Mouse (Mus musculus) midbrain, embryonic 14.5 days (tissue): ENCODE results near the gene Cog2. TPM values are rescaled to one million over a fixed set of nuclear protein-coding genes. Genes with fewer than 3 reads are reported as not detected.
A peak's percentile ranks its signal among the peaks of the same experiment; 100 is the strongest.

Source experiments
- ATAC-seq: fragments of 200-750 bp; cut with Nextera tagmentation; 2 replicates; pipeline ENCODE4 v1.8.0; 2017; ENCODE audit warnings: moderate number of reproducible peaks, moderate library complexity; ENCODE audit not compliant: low FRiP score, low TSS enrichment
- DNase-seq: peaks from one replicate; pipeline ENCODE4 v3.0.0-alpha.2; 2015
- H3K27ac ChIP-seq: fragments of 300-500 bp; sonication (generic); replicated peaks from 2 replicates; pipeline ENCODE4 v1.5.1; 2014; ENCODE audit warnings: mild to moderate bottlenecking, low read depth, low read length, moderate library complexity
- H3K27me3 ChIP-seq: fragments of 300-500 bp; sonication (generic); 2 replicates; pipeline ENCODE4 v1.6.1; 2014; ENCODE audit warnings: low read length, control low read depth, mixed read lengths; ENCODE audit not compliant: control insufficient read depth, insufficient read depth
- H3K36me3 ChIP-seq: fragments of 300-500 bp; sonication (generic); 2 replicates; pipeline ENCODE4 v1.6.1; 2014; ENCODE audit warnings: low read length, control low read depth; ENCODE audit not compliant: control insufficient read depth, insufficient read depth
- H3K4me1 ChIP-seq: fragments of 300-500 bp; sonication (generic); 2 replicates; pipeline ENCODE4 v1.6.1; 2014; ENCODE audit warnings: mild to moderate bottlenecking, antibody characterized with exemption, low read length, control low read depth; ENCODE audit not compliant: control insufficient read depth, insufficient read depth
- H3K4me2 ChIP-seq: fragments of 300-500 bp; sonication (generic); 2 replicates; pipeline ENCODE4 v1.6.1; 2014; ENCODE audit warnings: mild to moderate bottlenecking, low read length, moderate library complexity
- H3K4me3 ChIP-seq: fragments of 300-500 bp; sonication (generic); replicated peaks from 2 replicates; pipeline ENCODE4 v1.5.1; 2014; ENCODE audit warnings: low read depth, low read length
- H3K9ac ChIP-seq: fragments of 300-500 bp; sonication (generic); replicated peaks from 2 replicates; pipeline ENCODE4 v1.6.1; 2014; ENCODE audit warnings: mild to moderate bottlenecking, low read length, moderate library complexity
- H3K9me3 ChIP-seq: fragments of 300-500 bp; sonication (generic); 2 replicates; pipeline ENCODE4 v1.6.1; 2016; ENCODE audit warnings: low read length, control low read depth, mixed read lengths; ENCODE audit not compliant: control insufficient read depth
- WGBS: fragments of 180-500 bp; shearing (Covaris S2); extraction: QIAGEN DNeasy Blood & Tissue Kit; methylation state at CpG from one replicate; pipeline ENCODE4 v1.1.7; 2014; 5-methylcytosine and 5-hydroxymethylcytosine counted together
- polyA plus RNA-seq: library from polyadenylated mRNA; unstranded; fragments of >200 nt; fragmentation: Nextera tagmentation; extraction: Ambion mirVana; gene quantifications from 2 replicates; pipeline ENCODE4 v1.2.1, GENCODE M21; 2014

Cog2 gene
- polyA plus RNA-seq, 1 experiment from 2014 or later, result 39.3 TPM

DNA sequence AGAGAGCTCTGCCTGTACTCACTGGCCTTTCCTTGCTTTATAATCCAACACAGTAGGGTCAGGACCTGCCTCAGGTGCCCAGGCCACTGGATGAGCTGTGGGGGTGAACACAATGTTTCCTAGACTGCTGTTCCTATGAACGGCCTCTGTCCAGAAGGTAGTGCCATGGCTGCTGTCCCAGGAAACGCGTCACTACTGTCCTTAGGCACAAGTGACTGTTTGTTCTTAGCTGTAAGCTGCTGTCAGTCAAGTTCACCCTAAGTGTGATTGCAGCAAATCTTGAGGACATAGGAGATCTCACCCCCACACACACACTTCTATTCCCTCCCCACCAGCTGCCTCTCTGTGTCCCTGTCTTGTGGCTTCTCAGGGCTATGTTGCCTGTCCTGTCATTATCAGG, 47.0 kb downstream of the Cog2 start:
- H3K4me2 ChIP-seq, result no peak overlapping the region
- no peak overlapping the region for H3K4me3 ChIP-seq
- ATAC-seq (no peak), DNase-seq (no peak)
- no peaks in the 10 kb centered on the region for H3K27me3 ChIP-seq
- no peak overlapping the region for H3K27ac ChIP-seq
- H3K9me3 ChIP-seq, result no peaks in the 10 kb centered on the region
- WGBS, result 87% methylated on average over 3 of the region's 3 CpGs
- no peaks in the 10 kb centered on the region for H3K36me3 ChIP-seq
- no peak overlapping the region for H3K9ac ChIP-seq
- no peaks in the 10 kb centered on the region for H3K4me1 ChIP-seq

DNA sequence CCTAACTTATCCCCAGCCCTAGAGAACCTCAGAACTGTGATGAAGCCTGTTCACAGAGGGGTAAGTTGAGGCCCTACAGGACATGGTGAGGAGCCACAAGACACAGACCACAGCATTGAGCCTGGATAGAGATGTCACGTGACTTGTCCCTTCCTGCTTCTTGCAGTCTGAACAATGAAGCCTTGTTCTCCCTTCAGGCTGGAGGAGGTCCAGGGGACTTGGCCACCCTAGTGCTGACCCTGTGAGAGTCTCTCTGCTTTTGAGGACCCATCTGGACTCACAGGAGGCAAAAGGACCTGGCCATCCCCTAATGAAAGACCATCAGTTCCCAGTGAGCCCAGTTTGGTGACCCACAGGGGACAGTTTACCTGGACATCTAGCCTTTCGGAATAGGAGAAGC, 48.5 kb downstream of the Cog2 start:
- H3K9me3 ChIP-seq, result no peaks in the 10 kb centered on the region
- no peak overlapping the region for H3K9ac ChIP-seq
- no peak overlapping the region for H3K4me3 ChIP-seq
- no peaks in the 10 kb centered on the region for H3K36me3 ChIP-seq
- DNase-seq (no peak), ATAC-seq (no peak)
- no peaks in the 10 kb centered on the region for H3K4me1 ChIP-seq
- WGBS, result 67% methylated on average over 2 of the region's 2 CpGs
- no peaks in the 10 kb centered on the region for H3K27me3 ChIP-seq
- H3K27ac ChIP-seq, result no peak overlapping the region
- H3K4me2 ChIP-seq, result no peak overlapping the region

- Histone ChIP-seq H3K36me3 (no peaks in the 10 kb centered on the region), H3K9ac (no peak within 1 kb of the TSS), H3K4me2 (no peak within 1 kb of the TSS), H3K4me3 (no peak within 1 kb of the TSS), H3K9me3 (no peaks in the 10 kb centered on the region), H3K27ac (no peak within 1 kb of the TSS), H3K4me1 (no peaks in the 10 kb centered on the region), H3K27me3 (no peaks in the 10 kb centered on the region)
- no peak for DNase-seq
- whole genome bisulfite sequencing, result 93% methylated on average over 2 of the region's 2 CpGs
- no peak for ATAC-seq
Measured at GRCm38 (mm10) chr8:124569593-124569992, 49.0 kb downstream of the Cog2 start, which contains the start of gene Agt. Agt (minus strand) TSS chr8:124569706.

GRCm38 (mm10) chr8:124571732-124572429, 51.3 kb downstream of the Cog2 start:
- H3K9me3 ChIP-seq, result no peaks in the 10 kb centered on the region
- no peak overlapping the region for H3K4me3 ChIP-seq
- 75% methylated on average over 8 of the region's 8 CpGs for WGBS
- H3K9ac ChIP-seq, result no peak overlapping the region
- H3K4me1 ChIP-seq, result no peaks in the 10 kb centered on the region
- DNase-seq, result no peak
- H3K27ac ChIP-seq, result no peak overlapping the region
- H3K4me2 ChIP-seq, result no peak overlapping the region
- no peaks in the 10 kb centered on the region for H3K27me3 ChIP-seq
- no peaks in the 10 kb centered on the region for H3K36me3 ChIP-seq
- no peak for ATAC-seq

- DNase-seq (no peak), ATAC-seq (no peak)
- Histone ChIP-seq H3K9me3 (no peaks in the 10 kb centered on the region), H3K9ac (no peak overlapping the region), H3K27me3 (no peaks in the 10 kb centered on the region), H3K4me1 (no peaks in the 10 kb centered on the region), H3K4me2 (no peak overlapping the region), H3K4me3 (no peak overlapping the region), H3K36me3 (no peaks in the 10 kb centered on the region), H3K27ac (no peak overlapping the region)
Measured at GRCm38 (mm10) chr8:124572430-124572775, 51.8 kb downstream of the Cog2 start.

- DNase-seq (peak; percentile 92), ATAC-seq (no peak)
- WGBS, result 61% methylated on average over 15 of the region's 15 CpGs
- no peaks in the 10 kb centered on the region for H3K9me3 ChIP-seq
- no peaks in the 10 kb centered on the region for H3K27me3 ChIP-seq
- H3K4me2 ChIP-seq, result no peak overlapping the region
- H3K4me3 ChIP-seq, result no peak overlapping the region
- no peak overlapping the region for H3K27ac ChIP-seq
- no peaks in the 10 kb centered on the region for H3K4me1 ChIP-seq
- no peak overlapping the region for H3K9ac ChIP-seq
- H3K36me3 ChIP-seq, result no peaks in the 10 kb centered on the region
Measured at GRCm38 (mm10) chr8:124573552-124574340, 53.2 kb downstream of the Cog2 start.

- H3K9ac ChIP-seq, result no peak within 1 kb of the TSS
- no peak within 1 kb of the TSS for H3K4me2 ChIP-seq
- H3K36me3 ChIP-seq, result no peaks in the 10 kb centered on the region
- no peak within 1 kb of the TSS for H3K4me3 ChIP-seq
- no peaks in the 10 kb centered on the region for H3K27me3 ChIP-seq
- no peak within 1 kb of the TSS for H3K27ac ChIP-seq
- no peaks in the 10 kb centered on the region for H3K9me3 ChIP-seq
- DNase-seq (no peak), ATAC-seq (no peak)
- no peaks in the 10 kb centered on the region for H3K4me1 ChIP-seq
- WGBS, result 92% methylated on average over 8 of the region's 8 CpGs
Measured at GRCm38 (mm10) chr8:124575811-124576210, 55.2 kb downstream of the Cog2 start, which contains the start of gene Capn9. Capn9 (plus strand) TSS chr8:124576111.

DNA sequence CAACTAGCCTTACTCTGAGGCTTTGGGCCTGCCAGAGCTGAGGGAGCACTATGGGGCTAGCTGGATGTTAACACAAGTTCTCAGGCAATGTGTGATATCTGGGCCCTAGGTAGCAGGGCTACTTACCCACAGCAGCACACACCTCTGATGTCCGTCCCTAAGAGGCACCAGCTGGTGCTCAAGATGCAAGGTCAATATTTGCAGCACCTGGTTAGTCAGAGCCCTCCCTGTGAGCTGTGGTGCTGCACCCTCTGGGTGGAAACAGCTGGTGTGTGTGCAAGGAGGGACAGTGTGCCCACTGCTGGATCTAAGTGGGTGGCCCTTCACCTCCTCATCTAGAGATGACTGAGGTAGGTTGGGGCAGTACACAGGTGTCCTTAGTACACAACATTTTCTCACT, 56.2 kb downstream of the Cog2 start:
- Histone ChIP-seq H3K4me1 (no peaks in the 10 kb centered on the region), H3K9me3 (no peaks in the 10 kb centered on the region), H3K4me2 (no peak overlapping the region), H3K4me3 (no peak overlapping the region), H3K27me3 (no peaks in the 10 kb centered on the region), H3K9ac (no peak overlapping the region), H3K27ac (no peak overlapping the region), H3K36me3 (no peaks in the 10 kb centered on the region)
- WGBS, result 87% methylated on average over 1 of the region's 1 CpGs
- ATAC-seq, result no peak
- no peak for DNase-seq
